In genomic region chr19:10276483-10277144, GRCm38 (mm10) we compare ENCODE assay signal across 8 mouse cellular contexts. TPM values are rescaled to one million over a fixed set of nuclear protein-coding genes. Genes with fewer than 3 reads are reported as not detected.
A peak's percentile ranks its signal among the peaks of the same experiment; 100 is the strongest.
DNase-seq lines count a peak whose midpoint lies in the region; ATAC-seq lines count a peak whose summit lies in the region.

No protein-coding gene starts in this region.

- no peak overlapping the region for H3K4me3 ChIP-seq in heart, embryonic 16.5 days (ENCODE audit: low read length)
- no peak overlapping the region for H3K4me3 ChIP-seq in midbrain, embryonic 12.5 days
- no peak overlapping the region for H3K4me3 ChIP-seq in midbrain, embryonic 11.5 days (ENCODE audit: low read depth, low read length)
- no peak overlapping the region for H3K4me3 ChIP-seq in forebrain, embryonic 15.5 days

- H3K9me3 ChIP-seq in heart, embryonic 16.5 days (replicated peaks; ENCODE audit: control insufficient read depth, low read length) = no peaks in the 10 kb centered on the region
- no peaks in the 10 kb centered on the region for H3K9me3 ChIP-seq in midbrain, embryonic 12.5 days
- H3K9me3 ChIP-seq in midbrain, embryonic 11.5 days (ENCODE audit: control insufficient read depth, low read length) = no peaks in the 10 kb centered on the region
- no peaks in the 10 kb centered on the region for H3K9me3 ChIP-seq in forebrain, embryonic 15.5 days

- no peak for ATAC-seq in heart, embryonic 16.5 days (replicated peaks; ENCODE audit: extremely low read depth, insufficient read depth, low FRiP score)
- no peak for ATAC-seq in midbrain, embryonic 12.5 days (ENCODE audit: low FRiP score, low read depth)
- ATAC-seq in midbrain, embryonic 11.5 days (ENCODE audit: low FRiP score) = no peak
- ATAC-seq in forebrain, embryonic 15.5 days (replicated peaks) = 0 out of 2 replicates have a peak, but pooled peaks have one; percentile 7
- no peak for ATAC-seq in activated CD4-positive, CD25-positive, alpha-beta regulatory T cell, adult 4 months

- 77% methylated on average over 12 of the region's 12 CpGs for WGBS in heart, embryonic 16.5 days
- 74% methylated on average over 12 of the region's 12 CpGs for WGBS in midbrain, embryonic 12.5 days
- WGBS in midbrain, embryonic 11.5 days = 78% methylated on average over 12 of the region's 12 CpGs
- 55% methylated on average over 12 of the region's 12 CpGs for WGBS in forebrain, embryonic 15.5 days

- peak overlapping the region; percentile 0; the same call in 1 of the 2 replicates for H3K9ac ChIP-seq in heart, embryonic 16.5 days (ENCODE audit: low read length)
- H3K9ac ChIP-seq in midbrain, embryonic 12.5 days (replicated peaks) = 0 out of 2 replicates have a peak overlapping the region, but pooled peaks have one; percentile 15
- H3K9ac ChIP-seq in midbrain, embryonic 11.5 days (ENCODE audit: low read length) = no peak overlapping the region
- H3K9ac ChIP-seq in forebrain, embryonic 15.5 days (replicated peaks) = no peak overlapping the region; the same call in 1 of the 2 replicates

- H3K36me3 ChIP-seq in heart, embryonic 16.5 days (ENCODE audit: control insufficient read depth, insufficient read depth) = no peaks in the 10 kb centered on the region
- H3K36me3 ChIP-seq in midbrain, embryonic 12.5 days = no peaks in the 10 kb centered on the region
- no peaks in the 10 kb centered on the region for H3K36me3 ChIP-seq in midbrain, embryonic 11.5 days (ENCODE audit: control insufficient read depth, insufficient read depth, low read length)
- no peaks in the 10 kb centered on the region for H3K36me3 ChIP-seq in forebrain, embryonic 15.5 days
- H3K36me3 ChIP-seq in splenic B cell, adult 2 months (ENCODE audit: control insufficient read depth, insufficient read depth, low read length, poor library complexity, severe bottlenecking) = no peaks in the 10 kb centered on the region

- no peak overlapping the region; the same call in 1 of the 2 replicates for H3K27ac ChIP-seq in heart, embryonic 16.5 days (ENCODE audit: low read length)
- H3K27ac ChIP-seq in midbrain, embryonic 12.5 days (replicated peaks) = no peak overlapping the region
- no peak overlapping the region for H3K27ac ChIP-seq in midbrain, embryonic 11.5 days (ENCODE audit: low read depth, low read length)
- H3K27ac ChIP-seq in forebrain, embryonic 15.5 days (replicated peaks) = peak overlapping the region; percentile 58; the same call in 1 of the 2 replicates

- no peaks in the 10 kb centered on the region for H3K27me3 ChIP-seq in heart, embryonic 16.5 days (ENCODE audit: control insufficient read depth, insufficient read depth, low read length)
- H3K27me3 ChIP-seq in midbrain, embryonic 12.5 days = peaks cover 45% of the 10 kb centered on the region
- H3K27me3 ChIP-seq in midbrain, embryonic 11.5 days (ENCODE audit: control insufficient read depth, insufficient read depth, low read length) = peaks cover 2% of the 10 kb centered on the region; the same call in 1 of the 2 replicates
- no peaks in the 10 kb centered on the region for H3K27me3 ChIP-seq in forebrain, embryonic 15.5 days
- H3K27me3 ChIP-seq in splenic B cell, adult 2 months (ENCODE audit: control insufficient read depth, insufficient read depth, low read length, poor library complexity, severe bottlenecking) = no peaks in the 10 kb centered on the region

- H3K4me2 ChIP-seq in heart, embryonic 16.5 days (ENCODE audit: low read depth, low read length) = no peak overlapping the region
- H3K4me2 ChIP-seq in midbrain, embryonic 12.5 days (replicated peaks) = no peak overlapping the region
- no peak overlapping the region; the same call in 1 of the 2 replicates for H3K4me2 ChIP-seq in midbrain, embryonic 11.5 days
- no peak overlapping the region for H3K4me2 ChIP-seq in forebrain, embryonic 15.5 days (replicated peaks)

- DNase-seq in heart, postnatal 36 days = no peak
- no peak for DNase-seq in midbrain, embryonic 11.5 days (ENCODE audit: low spot score, missing footprints)
- DNase-seq in splenic B cell, adult 2 months (ENCODE audit: low read depth, low spot score) = peak; percentile 45
- no peak for DNase-seq in gastrocnemius, postnatal 14 days

- H3K4me1 ChIP-seq in heart, embryonic 16.5 days (ENCODE audit: control insufficient read depth, insufficient read depth, low read length) = peaks cover 43% of the 10 kb centered on the region
- H3K4me1 ChIP-seq in midbrain, embryonic 12.5 days = peaks cover 49% of the 10 kb centered on the region
- H3K4me1 ChIP-seq in midbrain, embryonic 11.5 days (ENCODE audit: control insufficient read depth, insufficient read depth, low read length) = peaks cover 17% of the 10 kb centered on the region
- H3K4me1 ChIP-seq in forebrain, embryonic 15.5 days = peaks cover 51% of the 10 kb centered on the region

- intact Hi-C loops in heart, postnatal 36 days (cut with DNase I) = no loop called here
- intact Hi-C loops in gastrocnemius, postnatal 14 days (cut with DNase I; ENCODE audit: low total_unique reads) = no loop called here

RNA-seq across cellular contexts. Expression of gene Dagla, which starts 28.1 kb away (rescaled TPM):
- 0.89 and 0.92 TPM in 2 replicates for polyA plus RNA-seq in heart, embryonic 16.5 days (2015; fragmentation: Nextera tagmentation; extraction: Ambion mirVana)
- 1 to 10 TPM; 2.7 TPM for total RNA-seq in heart, postnatal 36 days (2021)
- 4.2 and 4.4 TPM in 2 replicates for polyA plus RNA-seq in midbrain, embryonic 12.5 days (2016; fragmentation: Nextera tagmentation; extraction: Ambion mirVana)
- 1.2 and 1.3 TPM in 2 replicates for polyA plus RNA-seq in midbrain, embryonic 11.5 days (2014; fragmentation: Nextera tagmentation; extraction: Ambion mirVana)
- 6.7 and 6.8 TPM in 2 replicates for polyA plus RNA-seq in forebrain, embryonic 15.5 days (2015; fragmentation: Nextera tagmentation; extraction: Ambion mirVana)
- 1 to 10 TPM; 6.3 to 7.3 TPM for total RNA-seq in gastrocnemius, postnatal 14 days (2021)
- polyA plus RNA-seq in activated CD4-positive, CD25-positive, alpha-beta regulatory T cell, adult 4 months (2017; shearing (Covaris generic)) = under 1 TPM in 1 of 2 experiments, not detected in 1; 0.20 TPM

RNA-seq across cellular contexts. Expression of gene Myrf, which starts 36.1 kb away (rescaled TPM):
- 4.2 TPM in 2 replicates for polyA plus RNA-seq in heart, embryonic 16.5 days (2015; fragmentation: Nextera tagmentation; extraction: Ambion mirVana)
- 1 to 10 TPM; 5.9 to 7.3 TPM for total RNA-seq in heart, postnatal 36 days (2021)
- 1.1 and 1.5 TPM in 2 replicates for polyA plus RNA-seq in midbrain, embryonic 12.5 days (2016; fragmentation: Nextera tagmentation; extraction: Ambion mirVana)
- 1.4 and 1.7 TPM in 2 replicates for polyA plus RNA-seq in midbrain, embryonic 11.5 days (2014; fragmentation: Nextera tagmentation; extraction: Ambion mirVana)
- 0.18 and 0.26 TPM in 2 replicates for polyA plus RNA-seq in forebrain, embryonic 15.5 days (2015; fragmentation: Nextera tagmentation; extraction: Ambion mirVana)
- under 1 TPM in 1 of 2 experiments, not detected in 1; 0.08 TPM for total RNA-seq in gastrocnemius, postnatal 14 days (2021)
- under 1 TPM in 1 of 2 experiments, not detected in 1; 0.09 TPM for polyA plus RNA-seq in activated CD4-positive, CD25-positive, alpha-beta regulatory T cell, adult 4 months (2017; shearing (Covaris generic))

Comparison
In these comparisons a context has a peak if more than half of its experiments do, and no peak if none do; other contexts are left out.
1. H3K9ac ChIP-seq: peak in heart, embryonic 16.5 days (single experiment) and midbrain, embryonic 12.5 days (single experiment); none in midbrain, embryonic 11.5 days (single experiment) and forebrain, embryonic 15.5 days (single experiment).